Comparison of ENCODE assay signal across 24 mouse cellular contexts in genomic region chr10:63771656-63772055, GRCm38 (mm10).
"Had no signal": no experiment of that assay in that cellular context is flagged by ENCODE, and none has a peak within 500 bp of the region (broad histone marks: within the 10 kb centered on the region; RNA-seq: fewer than 3 reads in every experiment).

No protein-coding gene starts in this region.

- H3K36me3 ChIP-seq: heart, embryonic 10.5 days; heart, embryonic 12.5 days; hindbrain, embryonic 10.5 days; hindbrain, embryonic 12.5 days; kidney, embryonic 15.5 days; limb, embryonic 13.5 days; limb, embryonic 15.5 days had no signal

- H3K9ac ChIP-seq: heart, embryonic 12.5 days; hindbrain, embryonic 12.5 days; hindbrain, embryonic 14.5 days; kidney, embryonic 15.5 days; limb, embryonic 13.5 days; limb, embryonic 15.5 days had no signal

- H3K4me2 ChIP-seq: heart, embryonic 12.5 days; hindbrain, embryonic 12.5 days; hindbrain, embryonic 14.5 days; kidney, embryonic 15.5 days; limb, embryonic 13.5 days; limb, embryonic 15.5 days had no signal

- H3K9me3 ChIP-seq: heart, embryonic 10.5 days; heart, embryonic 12.5 days; hindbrain, embryonic 10.5 days; hindbrain, embryonic 12.5 days; kidney, embryonic 15.5 days; limb, embryonic 13.5 days; limb, embryonic 15.5 days had no signal

- H3K27ac ChIP-seq: gastrocnemius, adult 2 months; heart, embryonic 10.5 days; hindbrain, embryonic 10.5 days; hindbrain, embryonic 12.5 days; hindbrain, embryonic 14.5 days; kidney, embryonic 15.5 days; kidney, postnatal 0 days; limb, embryonic 13.5 days; limb, embryonic 15.5 days had no signal

- H3K4me3 ChIP-seq: gastrocnemius, adult 2 months; heart, embryonic 10.5 days; heart, embryonic 12.5 days; hindbrain, embryonic 10.5 days; hindbrain, embryonic 12.5 days; kidney, embryonic 15.5 days; limb, embryonic 13.5 days; limb, embryonic 15.5 days had no signal

- H3K27me3 ChIP-seq: heart, embryonic 12.5 days; hindbrain, embryonic 12.5 days; kidney, embryonic 15.5 days; limb, embryonic 13.5 days; limb, embryonic 15.5 days had no signal

- DNase-seq: gastrocnemius, adult 2 months; gastrocnemius, postnatal 10 days; gastrocnemius, postnatal 25 days; heart, postnatal 4 days; kidney, adult 11 months; kidney, adult 2 months; kidney, adult 9 months; kidney, postnatal 14 days; kidney, postnatal 36 days; layer of hippocampus, adult 9-11 months; layer of hippocampus, postnatal 36 days; left cerebral cortex, postnatal 4 days had no signal

- H3K4me1 ChIP-seq: hindbrain, embryonic 10.5 days; hindbrain, embryonic 12.5 days; kidney, embryonic 15.5 days; limb, embryonic 13.5 days; limb, embryonic 15.5 days had no signal

- ATAC-seq: hindbrain, embryonic 16.5 days; inflammation-experienced regulatory T-cells, adult 6 months; intestine, embryonic 16.5 days had no signal
